ENCODE assay signal across 8 mouse cellular contexts in the genomic region with DNA sequence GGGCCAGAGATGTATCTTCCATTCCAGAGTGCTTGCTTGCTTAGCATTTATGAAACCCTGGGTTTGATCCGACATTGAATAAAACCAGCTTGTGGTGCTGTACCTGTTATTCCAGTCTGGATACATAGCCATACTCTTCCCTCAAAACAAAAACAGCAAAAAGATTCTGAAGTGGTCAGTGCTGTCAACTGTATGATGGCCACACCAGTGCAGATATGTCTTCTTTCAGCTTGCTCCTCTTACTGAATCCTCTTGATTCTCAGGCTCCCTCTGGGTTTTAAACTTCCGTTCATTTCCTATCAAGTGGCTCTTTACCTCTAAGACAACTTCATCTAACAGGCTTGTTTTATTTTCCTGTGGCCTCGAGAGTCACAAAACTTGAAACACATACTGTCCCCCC. TPM values are rescaled to one million over a fixed set of nuclear protein-coding genes. Genes with fewer than 3 reads are reported as not detected.
DNase-seq lines count a peak whose midpoint lies in the region; ATAC-seq and TF ChIP-seq lines count a peak whose summit lies in the region.

A gene (minus strand): TSS at position 101 of the 400 bp plus-strand sequence.

- H3K4me1 ChIP-seq in neural tube, embryonic 11.5 days (ENCODE audit: control insufficient read depth, insufficient read depth, low read length), result peaks cover 6% of the 10 kb centered on the region; the same call in 1 of the 2 replicates
- peaks cover 26% of the 10 kb centered on the region for H3K4me1 ChIP-seq in forebrain, embryonic 10.5 days
- H3K4me1 ChIP-seq in hindbrain, embryonic 15.5 days (replicated peaks), result peaks cover 21% of the 10 kb centered on the region
- H3K4me1 ChIP-seq in midbrain, postnatal 0 days (ENCODE audit: insufficient read depth, low read length), result no peaks in the 10 kb centered on the region

- peak within 1 kb of the TSS; percentile 85 for H3K9ac ChIP-seq in neural tube, embryonic 11.5 days (ENCODE audit: low read length)
- H3K9ac ChIP-seq in hindbrain, embryonic 15.5 days, result 0 out of 2 replicates have a peak within 1 kb of the TSS, but pooled peaks have one; percentile 95
- no peak within 1 kb of the TSS for H3K9ac ChIP-seq in midbrain, postnatal 0 days (replicated peaks; ENCODE audit: low read length, poor library complexity, severe bottlenecking)

- no peak within 1 kb of the TSS for H3K27ac ChIP-seq in neural tube, embryonic 11.5 days (ENCODE audit: low read depth, low read length)
- H3K27ac ChIP-seq in forebrain, embryonic 10.5 days, result peak within 1 kb of the TSS; percentile 90
- H3K27ac ChIP-seq in hindbrain, embryonic 15.5 days (replicated peaks), result peak within 1 kb of the TSS; percentile 88; the same call in 1 of the 2 replicates
- no peak within 1 kb of the TSS for H3K27ac ChIP-seq in midbrain, postnatal 0 days (ENCODE audit: low read depth, low read length)

- DNase-seq in neural tube, embryonic 11.5 days (ENCODE audit: low spot score), result no peak
- no peak for DNase-seq in neural tube, embryonic 10.5 days (ENCODE audit: extremely low spot score, low spot score)
- DNase-seq in forebrain, embryonic 10.5 days (ENCODE audit: extremely low spot score, low spot score), result no peak
- DNase-seq in midbrain, postnatal 0 days (ENCODE audit: low spot score), result no peak
- no peak for DNase-seq in layer of hippocampus, adult 8-10 months (ENCODE audit: low spot score in 2 of 2)
- DNase-seq in kidney, postnatal 10 days, result no peak
- DNase-seq in cerebellum, postnatal 25 days, result no peak

- 80% methylated on average over 3 of the region's 3 CpGs for WGBS in neural tube, embryonic 11.5 days
- 77% methylated on average over 3 of the region's 3 CpGs for WGBS in forebrain, embryonic 10.5 days
- 83% methylated on average over 3 of the region's 3 CpGs for WGBS in hindbrain, embryonic 15.5 days
- 81% methylated on average over 3 of the region's 3 CpGs for WGBS in midbrain, postnatal 0 days

- H3K36me3 ChIP-seq in neural tube, embryonic 11.5 days (ENCODE audit: control insufficient read depth, insufficient read depth, low read length), result no peaks in the 10 kb centered on the region
- H3K36me3 ChIP-seq in forebrain, embryonic 10.5 days (replicated peaks), result peaks cover 12% of the 10 kb centered on the region; the same call in 1 of the 2 replicates
- H3K36me3 ChIP-seq in hindbrain, embryonic 15.5 days, result no peaks in the 10 kb centered on the region
- no peaks in the 10 kb centered on the region for H3K36me3 ChIP-seq in midbrain, postnatal 0 days (ENCODE audit: insufficient read depth, low read length)

- H3K9me3 ChIP-seq in neural tube, embryonic 11.5 days (ENCODE audit: control insufficient read depth, low read length), result no peaks in the 10 kb centered on the region
- peaks cover 3% of the 10 kb centered on the region; the same call in 1 of the 2 replicates for H3K9me3 ChIP-seq in forebrain, embryonic 10.5 days
- H3K9me3 ChIP-seq in hindbrain, embryonic 15.5 days, result no peaks in the 10 kb centered on the region
- H3K9me3 ChIP-seq in midbrain, postnatal 0 days (ENCODE audit: low read length), result no peaks in the 10 kb centered on the region

- H3K4me3 ChIP-seq in neural tube, embryonic 11.5 days (ENCODE audit: low read depth, low read length), result peak within 1 kb of the TSS; percentile 69
- peak within 1 kb of the TSS; percentile 88 for H3K4me3 ChIP-seq in forebrain, embryonic 10.5 days
- H3K4me3 ChIP-seq in hindbrain, embryonic 15.5 days, result peak within 1 kb of the TSS; percentile 95
- H3K4me3 ChIP-seq in midbrain, postnatal 0 days (ENCODE audit: low read depth, low read length), result peak within 1 kb of the TSS; percentile 68; the same call in 1 of the 2 replicates

- ATAC-seq in neural tube, embryonic 11.5 days (ENCODE audit: insufficient read depth, low FRiP score, low TSS enrichment), result no peak
- no peak for ATAC-seq in hindbrain, embryonic 15.5 days (ENCODE audit: low FRiP score, low read depth)
- ATAC-seq in midbrain, postnatal 0 days (ENCODE audit: low FRiP score), result no peak

- H3K27me3 ChIP-seq in neural tube, embryonic 11.5 days (ENCODE audit: control insufficient read depth, insufficient read depth, low read length), result no peaks in the 10 kb centered on the region
- peaks cover 6% of the 10 kb centered on the region for H3K27me3 ChIP-seq in forebrain, embryonic 10.5 days (ENCODE audit: poor library complexity, severe bottlenecking)
- 0 out of 2 replicates have a peak, but pooled peaks cover 3% of the 10 kb centered on the region for H3K27me3 ChIP-seq in hindbrain, embryonic 15.5 days
- H3K27me3 ChIP-seq in midbrain, postnatal 0 days (ENCODE audit: insufficient read depth, low read length), result no peaks in the 10 kb centered on the region

- TF ChIP-seq CTCF in midbrain, postnatal 0 days (IDR thresholded peaks at IDR 0.05), result no peak

- H3K4me2 ChIP-seq in neural tube, embryonic 11.5 days (ENCODE audit: low read depth), result peak within 1 kb of the TSS; percentile 82
- peak within 1 kb of the TSS; percentile 91 for H3K4me2 ChIP-seq in hindbrain, embryonic 15.5 days
- peak within 1 kb of the TSS; percentile 72 for H3K4me2 ChIP-seq in midbrain, postnatal 0 days (ENCODE audit: low read depth, low read length, poor library complexity, severe bottlenecking)

RNA-seq across cellular contexts. Expression of the gene that starts here (rescaled TPM):
- polyA plus RNA-seq in neural tube, embryonic 11.5 days (2014; fragmentation: Nextera tagmentation; extraction: Ambion mirVana), result 23.1 and 26.5 TPM in 2 replicates
- polyA plus RNA-seq in forebrain, embryonic 10.5 days (2016; fragmentation: Nextera tagmentation; extraction: Ambion mirVana), result 17.3 and 19.5 TPM in 2 replicates
- 16.2 and 17.3 TPM in 2 replicates for polyA plus RNA-seq in hindbrain, embryonic 15.5 days (2015; fragmentation: Nextera tagmentation; extraction: Ambion mirVana)
- total RNA-seq in midbrain, postnatal 0 days (2014; rRNA removed), result 11.5 and 14.7 TPM in 2 replicates
- polyA plus RNA-seq in midbrain, postnatal 0 days (2015; fragmentation: Nextera tagmentation; extraction: Ambion mirVana), result 16.5 and 16.8 TPM in 2 replicates
- total RNA-seq in layer of hippocampus, adult 8-10 months (2022), result 1 to 10 TPM; 6.7 to 9.9 (median 8.4) TPM

Comparison
In these comparisons a context has a peak if more than half of its experiments do, and no peak if none do; other contexts are left out.
1. H3K27ac ChIP-seq: peak in forebrain, embryonic 10.5 days (single experiment) and hindbrain, embryonic 15.5 days (single experiment); none in neural tube, embryonic 11.5 days (single experiment) and midbrain, postnatal 0 days (single experiment).
2. Peak in every context shown above with its lines, with median percentiles within 50 percentile points of each other: H3K4me2 ChIP-seq and H3K4me3 ChIP-seq.